Mouse (Mus musculus): ENCODE measurements around the gene Cox19. TPM values are rescaled to one million over a fixed set of nuclear protein-coding genes. Genes with fewer than 3 reads are reported as not detected.
"Not testable (repeated sequence)": the region's sequence is repeated elsewhere in the genome, so short reads cannot be mapped to it uniquely, and the experiment has no call there.

Cox19 gene
- polyA plus RNA-seq, 1 experiment from 2014 or later = 98.3 TPM

DNA sequence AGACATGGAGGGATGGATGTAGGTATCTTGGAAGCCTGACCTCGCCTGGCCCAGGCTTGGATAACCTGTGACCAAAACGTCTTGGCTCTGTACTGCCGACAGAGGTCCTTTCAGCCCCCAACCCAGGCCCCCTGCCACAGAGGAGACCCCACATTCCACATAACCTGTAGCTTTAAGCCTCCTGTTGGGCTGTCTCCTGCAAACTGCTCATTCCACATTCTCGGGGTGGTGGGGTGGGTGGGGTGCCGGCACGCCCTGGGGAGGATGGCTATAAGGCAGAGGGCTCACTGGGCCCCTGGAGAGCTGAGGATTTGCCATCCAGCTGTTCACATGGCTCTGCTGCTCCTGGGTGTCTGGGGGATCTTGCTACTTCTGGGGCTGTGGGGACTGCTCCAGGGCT, 1.1 kb upstream of the Cox19 start, which contains the start of gene Cyp2w1:
Gene Cyp2w1, plus strand, starts transcription at position 301 of the 400 bp plus-strand sequence.
- Histone ChIP-seq H3K9me3 (no peaks in the 10 kb centered on the region), H3K27ac (peak within 1 kb of the TSS; percentile 52; the same call in 1 of the 2 replicates), H3K4me3 (peak within 1 kb of the TSS; percentile 5; the same call in 1 of the 2 replicates), H3K4me1 (peaks cover 29% of the 10 kb centered on the region), H3K9ac (peak within 1 kb of the TSS; percentile 43), H3K27me3 (peaks cover 8% of the 10 kb centered on the region; the same call in 1 of the 2 replicates), H3K36me3 (no peaks in the 10 kb centered on the region), H3K4me2 (replicated peaks) (peak within 1 kb of the TSS; percentile 36)
- no peak for ATAC-seq (ENCODE audit: low FRiP score, low read depth)
- 55% methylated on average over 6 of the region's 6 CpGs for WGBS

- WGBS = 9% methylated on average over 8 of the region's 8 CpGs
- no peak overlapping the region for H3K4me3 ChIP-seq
- H3K27me3 ChIP-seq = peaks cover 8% of the 10 kb centered on the region; the same call in 1 of the 2 replicates
- H3K27ac ChIP-seq = peak overlapping the region; percentile 52; the same call in 1 of the 2 replicates
- H3K4me2 ChIP-seq (replicated peaks) = peak overlapping the region; percentile 36
- peaks cover 24% of the 10 kb centered on the region for H3K4me1 ChIP-seq
- H3K9me3 ChIP-seq = no peaks in the 10 kb centered on the region
- peak; percentile 26 for ATAC-seq (ENCODE audit: low FRiP score, low read depth)
- H3K36me3 ChIP-seq = no peaks in the 10 kb centered on the region
- peak overlapping the region; percentile 43 for H3K9ac ChIP-seq
Measured at GRCm38 (mm10) chr5:139351628-139352027, 410 bp upstream of the Cox19 start.

GRCm38 (mm10) chr5:139349713-139350112, 1.5 kb downstream of the Cox19 start:
- ATAC-seq (ENCODE audit: low FRiP score, low read depth) = no peak
- H3K4me1 ChIP-seq = peaks cover 24% of the 10 kb centered on the region
- no peaks in the 10 kb centered on the region for H3K36me3 ChIP-seq
- H3K27ac ChIP-seq = no peak overlapping the region
- no peaks in the 10 kb centered on the region for H3K9me3 ChIP-seq
- no peak overlapping the region for H3K4me3 ChIP-seq
- WGBS = 72% methylated on average over 6 of the region's 6 CpGs
- no peak overlapping the region for H3K9ac ChIP-seq
- H3K27me3 ChIP-seq = peaks cover 8% of the 10 kb centered on the region; the same call in 1 of the 2 replicates
- no peak overlapping the region for H3K4me2 ChIP-seq (replicated peaks)

DNA sequence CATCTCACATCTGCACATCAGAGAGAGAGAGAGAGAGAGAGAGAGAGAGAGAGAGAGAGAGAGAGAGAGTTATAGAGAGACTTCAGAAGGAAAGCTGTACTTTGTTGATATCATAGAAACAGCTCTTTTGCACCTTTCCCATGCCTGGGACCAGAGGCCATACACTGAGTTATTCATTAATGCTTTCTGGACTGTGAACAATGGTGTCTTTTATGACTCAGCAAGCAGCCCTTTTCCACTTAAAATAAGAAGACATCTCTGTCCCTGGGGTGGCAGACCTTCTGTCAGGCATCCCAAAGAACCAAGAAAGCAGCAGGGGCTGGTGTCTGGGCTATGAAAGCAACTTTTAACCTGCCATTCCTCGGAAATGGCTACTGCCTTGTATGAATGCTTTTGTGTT, 4.0 kb downstream of the Cox19 start:
- 69% methylated on average over 1 of the region's 1 CpGs for WGBS
- Histone ChIP-seq H3K4me3 (no peak overlapping the region), H3K4me2 (replicated peaks) (no peak overlapping the region), H3K27ac (no peak overlapping the region), H3K36me3 (peaks cover 7% of the 10 kb centered on the region), H3K9me3 (no peaks in the 10 kb centered on the region), H3K9ac (no peak overlapping the region), H3K4me1 (peaks cover 30% of the 10 kb centered on the region), H3K27me3 (0 out of 2 replicates have a peak, but pooled peaks cover 2% of the 10 kb centered on the region)
- ATAC-seq (ENCODE audit: low FRiP score, low read depth) = no peak

DNA sequence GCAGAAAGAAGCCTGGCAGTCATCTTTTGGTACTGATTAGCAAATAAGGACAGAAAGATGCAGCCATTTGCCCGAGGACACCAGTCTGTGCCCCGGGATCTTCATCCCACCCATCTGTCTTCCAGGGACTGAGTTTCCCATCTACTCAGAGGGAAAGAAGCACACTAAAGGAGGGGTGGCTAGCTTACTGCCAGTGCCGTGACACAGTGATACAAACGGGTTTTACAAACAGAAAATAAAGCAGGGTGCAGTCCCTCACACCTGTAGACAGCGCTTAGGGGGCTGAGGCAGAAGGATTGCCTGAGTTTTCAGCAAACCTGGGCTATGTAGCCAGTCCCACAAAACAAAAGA, 5.9 kb downstream of the Cox19 start:
- Histone ChIP-seq H3K27ac (no peak overlapping the region; the same call in 1 of the 2 replicates), H3K4me1 (peaks cover 15% of the 10 kb centered on the region), H3K9me3 (no peaks in the 10 kb centered on the region), H3K9ac (peak overlapping the region; percentile 39; the same call in 1 of the 2 replicates), H3K27me3 (0 out of 2 replicates have a peak, but pooled peaks cover 2% of the 10 kb centered on the region), H3K36me3 (peaks cover 22% of the 10 kb centered on the region), H3K4me2 (replicated peaks) (peak overlapping the region; percentile 96), H3K4me3 (peak overlapping the region; percentile 88)
- ATAC-seq (ENCODE audit: low FRiP score, low read depth) = peak; percentile 46; the same call in 1 of the 2 replicates
- WGBS = 8% methylated on average over 5 of the region's 5 CpGs

DNA sequence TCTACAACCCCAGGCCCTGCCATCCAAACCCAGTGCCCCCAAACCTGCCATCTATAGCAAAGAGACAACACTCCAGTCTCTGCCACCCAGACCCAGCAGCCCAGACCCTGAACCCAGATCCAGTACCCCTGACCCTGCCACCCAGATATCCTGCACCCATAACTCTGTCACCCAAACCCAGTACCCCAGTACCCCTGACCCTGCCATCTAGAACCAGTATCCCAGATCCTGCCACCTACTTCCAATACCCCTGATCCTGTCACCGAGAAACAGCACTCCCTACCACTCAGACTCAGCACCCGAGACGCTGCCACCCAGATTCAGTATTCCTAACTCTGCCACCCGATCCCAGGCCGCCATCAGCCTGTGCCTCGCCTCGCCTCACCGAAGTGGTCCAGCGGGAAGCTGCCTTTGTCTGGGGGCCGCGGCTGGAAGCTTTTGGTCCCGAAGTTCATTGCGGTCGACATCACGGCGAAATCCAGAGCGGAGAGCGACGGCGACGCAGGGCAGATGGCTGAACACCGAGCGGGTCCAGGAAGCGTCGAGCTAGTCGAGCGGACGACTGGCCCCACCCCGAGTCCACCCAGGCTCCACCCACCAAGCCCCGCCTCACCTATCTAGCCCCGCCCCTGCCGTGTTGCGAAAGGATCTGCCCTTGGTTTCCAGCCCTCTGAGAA, 6.4 kb downstream of the Cox19 start:
- H3K27ac ChIP-seq = peak overlapping the region; percentile 81
- H3K4me3 ChIP-seq = peak overlapping the region; percentile 88
- peaks cover 27% of the 10 kb centered on the region for H3K36me3 ChIP-seq
- peak overlapping the region; percentile 96 for H3K4me2 ChIP-seq (replicated peaks)
- H3K9me3 ChIP-seq = no peaks in the 10 kb centered on the region
- under 1% methylated on average over 33 of the region's 33 CpGs for WGBS
- peak overlapping the region; percentile 91 for H3K9ac ChIP-seq
- H3K4me1 ChIP-seq = peaks cover 15% of the 10 kb centered on the region
- ATAC-seq (ENCODE audit: low FRiP score, low read depth) = peak; percentile 91
- 0 out of 2 replicates have a peak, but pooled peaks cover 2% of the 10 kb centered on the region for H3K27me3 ChIP-seq

GRCm38 (mm10) chr5:139344021-139344686, 7.1 kb downstream of the Cox19 start:
- peaks cover 15% of the 10 kb centered on the region for H3K4me1 ChIP-seq
- H3K9me3 ChIP-seq = no peaks in the 10 kb centered on the region
- H3K27me3 ChIP-seq = 0 out of 2 replicates have a peak, but pooled peaks cover 2% of the 10 kb centered on the region
- WGBS = 4% methylated on average over 12 of the region's 12 CpGs
- H3K9ac ChIP-seq = peak overlapping the region; percentile 91
- peak; percentile 59 for ATAC-seq (ENCODE audit: low FRiP score, low read depth)
- peak overlapping the region; percentile 81; the same call in 1 of the 2 replicates for H3K27ac ChIP-seq
- peak overlapping the region; percentile 88 for H3K4me3 ChIP-seq
- H3K36me3 ChIP-seq = peaks cover 34% of the 10 kb centered on the region
- H3K4me2 ChIP-seq (replicated peaks) = peak overlapping the region; percentile 96

GRCm38 (mm10) chr5:139338891-139339290, 12.3 kb downstream of the Cox19 start:
- no peaks in the 10 kb centered on the region for H3K27me3 ChIP-seq
- peaks cover 81% of the 10 kb centered on the region for H3K36me3 ChIP-seq
- H3K4me3 ChIP-seq = no peak overlapping the region
- H3K4me2 ChIP-seq (replicated peaks) = no peak overlapping the region
- H3K4me1 ChIP-seq = peaks cover 5% of the 10 kb centered on the region
- 82% methylated on average over 11 of the region's 11 CpGs for WGBS
- H3K9me3 ChIP-seq = no peaks in the 10 kb centered on the region
- ATAC-seq (ENCODE audit: low FRiP score, low read depth) = no peak
- no peak overlapping the region for H3K9ac ChIP-seq
- no peak overlapping the region for H3K27ac ChIP-seq

GRCm38 (mm10) chr5:139338403-139338802, 12.8 kb downstream of the Cox19 start:
- WGBS = 86% methylated on average over 3 of the region's 3 CpGs

GRCm38 (mm10) chr5:139337826-139338370, 13.3 kb downstream of the Cox19 start:
- H3K9ac ChIP-seq = no peak overlapping the region
- ATAC-seq (ENCODE audit: low FRiP score, low read depth) = no peak
- no peak overlapping the region for H3K27ac ChIP-seq
- H3K4me3 ChIP-seq = no peak overlapping the region
- no peaks in the 10 kb centered on the region for H3K9me3 ChIP-seq
- 82% methylated on average over 13 of the region's 13 CpGs for WGBS
- no peak overlapping the region for H3K4me2 ChIP-seq (replicated peaks)
- no peaks in the 10 kb centered on the region for H3K27me3 ChIP-seq
- peaks cover 81% of the 10 kb centered on the region for H3K36me3 ChIP-seq
- H3K4me1 ChIP-seq = 0 out of 2 replicates have a peak, but pooled peaks cover 4% of the 10 kb centered on the region

More at GRCm38 (mm10) chr5:139338403-139338802, 12.8 kb downstream of the Cox19 start:
- Histone ChIP-seq H3K9ac (no peak overlapping the region), H3K27me3 (no peaks in the 10 kb centered on the region), H3K4me2 (replicated peaks) (no peak overlapping the region), H3K36me3 (peaks cover 81% of the 10 kb centered on the region), H3K4me3 (no peak overlapping the region), H3K4me1 (peaks cover 3% of the 10 kb centered on the region; the same call in 1 of the 2 replicates), H3K27ac (no peak overlapping the region), H3K9me3 (no peaks in the 10 kb centered on the region)
- no peak for ATAC-seq (ENCODE audit: low FRiP score, low read depth)

DNA sequence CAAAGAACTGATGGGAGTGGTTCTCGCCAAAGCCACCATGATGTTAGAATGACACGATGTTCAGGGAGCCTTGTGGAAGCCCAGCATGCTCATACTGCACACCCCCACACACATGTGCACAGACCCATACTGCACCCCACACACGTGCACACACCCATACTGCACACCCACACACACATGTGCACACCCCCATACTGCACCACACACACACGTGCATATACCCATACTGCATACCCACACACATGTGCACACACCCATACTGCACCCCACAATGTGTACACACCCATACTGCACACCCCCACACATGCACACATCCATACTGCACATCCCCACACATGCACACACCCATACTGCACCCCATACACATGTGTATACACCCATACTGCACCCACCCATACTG, 15.6 kb downstream of the Cox19 start:
- Histone ChIP-seq H3K27ac (no peak overlapping the region), H3K27me3 (no peaks in the 10 kb centered on the region), H3K9ac (no peak overlapping the region), H3K9me3 (no peaks in the 10 kb centered on the region), H3K4me3 (no peak overlapping the region), H3K4me1 (0 out of 2 replicates have a peak, but pooled peaks cover 4% of the 10 kb centered on the region), H3K36me3 (peaks cover 62% of the 10 kb centered on the region), H3K4me2 (replicated peaks) (no peak overlapping the region)
- WGBS = 93% methylated on average over 4 of the region's 4 CpGs
- ATAC-seq (ENCODE audit: low FRiP score, low read depth) = 0 out of 2 replicates have a peak, but pooled peaks have one; percentile 21

- H3K4me2 ChIP-seq (replicated peaks); ATAC-seq (ENCODE audit: low FRiP score, low read depth); H3K27me3 ChIP-seq; H3K9ac ChIP-seq; H3K4me3 ChIP-seq; H3K9me3 ChIP-seq; H3K27ac ChIP-seq; H3K4me1 ChIP-seq: not testable (repeated sequence)
- 84% methylated on average over 10 of the region's 10 CpGs for WGBS
- H3K36me3 ChIP-seq = peaks cover 50% of the 10 kb centered on the region
Measured at GRCm38 (mm10) chr5:139334394-139334793, 16.8 kb downstream of the Cox19 start.
